Mouse (Mus musculus) ES-E14 (cell line): ENCODE data around the gene Fxyd2.

Experiments used
- CHD2 ChIP-seq: IDR thresholded peaks from 2 replicates; pipeline ENCODE4 v1.6.1; 2014; ENCODE audit warnings: mild to moderate bottlenecking, low read depth, low read length, inconsistent platforms
- HCFC1 ChIP-seq: IDR thresholded peaks from 2 replicates; pipeline ENCODE4 v1.6.1; 2012; ENCODE audit warnings: low read length, inconsistent platforms, borderline replicate concordance; ENCODE audit not compliant: insufficient read depth
- MAFK ChIP-seq: IDR thresholded peaks from 2 replicates; pipeline ENCODE4 v1.6.1; 2014; ENCODE audit warnings: mild to moderate bottlenecking, low read depth, low read length, inconsistent platforms; ENCODE audit not compliant: insufficient read depth
- ZC3H11A ChIP-seq: IDR thresholded peaks from 2 replicates; pipeline ENCODE4 v1.6.1; 2012; ENCODE audit warnings: low read depth, mild to moderate bottlenecking, inconsistent platforms, low read length, borderline replicate concordance
- ZNF384 ChIP-seq: IDR thresholded peaks from 2 replicates; pipeline ENCODE4 v1.6.1; 2012; ENCODE audit warnings: low read depth, low read length, inconsistent platforms

GRCm38 (mm10) chr9:45410193-45410592 lies 10.7 kb downstream of the Fxyd2 start:
- TF ChIP-seq CHD2, result no peak
- no peak for TF ChIP-seq ZNF384
- TF ChIP-seq HCFC1, result no peak
- no peak for TF ChIP-seq MAFK
- no peak for TF ChIP-seq ZC3H11A
